Comparison of ENCODE assay signal across 12 mouse cellular contexts in the genomic region with DNA sequence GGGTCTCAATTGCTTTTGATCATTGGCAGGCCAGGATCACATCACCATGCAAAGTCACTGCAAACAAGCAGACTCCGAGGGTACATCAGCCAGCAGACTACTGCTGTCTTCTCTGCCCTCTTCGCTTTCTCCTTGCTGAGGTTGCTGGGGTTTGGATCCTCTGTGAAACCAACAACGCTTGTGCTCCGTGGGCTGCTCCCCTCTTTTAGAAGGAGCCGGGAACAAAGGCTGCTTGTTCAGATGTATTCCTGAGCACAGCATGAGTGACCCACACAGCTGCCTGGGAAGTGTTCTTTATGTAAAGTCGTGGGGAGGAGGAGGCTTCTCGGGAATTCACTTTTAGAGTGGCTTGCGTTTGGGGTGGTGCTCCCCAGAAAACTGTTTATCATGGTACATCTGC.
DNase-seq lines count a peak whose midpoint lies in the region; ATAC-seq lines count a peak whose summit lies in the region.
"Had no signal": no experiment of that assay in that cellular context is flagged by ENCODE, and none has a peak within 500 bp of the region (broad histone marks: within the 10 kb centered on the region; RNA-seq: fewer than 3 reads in every experiment).

No protein-coding gene starts in this region.

- no peaks in the 10 kb centered on the region for H3K36me3 ChIP-seq in embryonic facial prominence, embryonic 14.5 days (ENCODE audit: control insufficient read depth, insufficient read depth, low read length)
- H3K36me3 ChIP-seq in hindbrain, embryonic 14.5 days (replicated peaks; ENCODE audit: control insufficient read depth, insufficient read depth): no peaks in the 10 kb centered on the region
- no peaks in the 10 kb centered on the region for H3K36me3 ChIP-seq in midbrain, embryonic 14.5 days (ENCODE audit: control insufficient read depth, insufficient read depth, low read length)
- H3K36me3 ChIP-seq: heart, embryonic 12.5 days; intestine, embryonic 15.5 days had no signal

- no peaks in the 10 kb centered on the region for H3K4me1 ChIP-seq in embryonic facial prominence, embryonic 14.5 days (ENCODE audit: control insufficient read depth, insufficient read depth, low read length)
- H3K4me1 ChIP-seq in hindbrain, embryonic 14.5 days (replicated peaks; ENCODE audit: control insufficient read depth, insufficient read depth, low read length): peaks cover 30% of the 10 kb centered on the region
- peaks cover 32% of the 10 kb centered on the region for H3K4me1 ChIP-seq in midbrain, embryonic 14.5 days (ENCODE audit: control insufficient read depth, insufficient read depth, low read length)
- H3K4me1 ChIP-seq: heart, embryonic 12.5 days had no signal

- H3K9me3 ChIP-seq in embryonic facial prominence, embryonic 14.5 days (ENCODE audit: control insufficient read depth, low read length): no peaks in the 10 kb centered on the region
- H3K9me3 ChIP-seq in hindbrain, embryonic 14.5 days (ENCODE audit: control insufficient read depth, low read length): no peaks in the 10 kb centered on the region
- H3K9me3 ChIP-seq in midbrain, embryonic 14.5 days (ENCODE audit: control insufficient read depth, low read length): no peaks in the 10 kb centered on the region
- H3K9me3 ChIP-seq: intestine, embryonic 15.5 days had no signal

- no peak overlapping the region for H3K4me2 ChIP-seq in embryonic facial prominence, embryonic 14.5 days (ENCODE audit: low read depth, low read length)
- H3K4me2 ChIP-seq in hindbrain, embryonic 14.5 days (replicated peaks): no peak overlapping the region
- no peak overlapping the region for H3K4me2 ChIP-seq in midbrain, embryonic 14.5 days (ENCODE audit: low read length)
- H3K4me2 ChIP-seq: heart, embryonic 12.5 days; intestine, embryonic 15.5 days; liver, embryonic 11.5 days had no signal

- no peak for ATAC-seq in embryonic facial prominence, embryonic 14.5 days (ENCODE audit: low read depth)
- ATAC-seq in hindbrain, embryonic 14.5 days (ENCODE audit: low FRiP score): no peak
- no peak for ATAC-seq in midbrain, embryonic 14.5 days (ENCODE audit: low FRiP score, low TSS enrichment)
- ATAC-seq: intestine, embryonic 15.5 days had no signal

- H3K27ac ChIP-seq in embryonic facial prominence, embryonic 14.5 days (replicated peaks; ENCODE audit: low read depth, low read length): no peak overlapping the region
- peak overlapping the region; percentile 88 for H3K27ac ChIP-seq in hindbrain, embryonic 14.5 days
- peak overlapping the region; percentile 70 for H3K27ac ChIP-seq in midbrain, embryonic 14.5 days (replicated peaks; ENCODE audit: low read depth, low read length)
- H3K27ac ChIP-seq: intestine, embryonic 15.5 days had no signal

- no peaks in the 10 kb centered on the region for H3K27me3 ChIP-seq in embryonic facial prominence, embryonic 14.5 days (replicated peaks; ENCODE audit: control insufficient read depth, insufficient read depth, low read length)
- H3K27me3 ChIP-seq in hindbrain, embryonic 14.5 days (ENCODE audit: control insufficient read depth, insufficient read depth, low read length): no peaks in the 10 kb centered on the region
- no peaks in the 10 kb centered on the region for H3K27me3 ChIP-seq in midbrain, embryonic 14.5 days (ENCODE audit: control insufficient read depth, insufficient read depth, low read length)
- H3K27me3 ChIP-seq: heart, embryonic 12.5 days; intestine, embryonic 15.5 days had no signal

- WGBS in embryonic facial prominence, embryonic 14.5 days: 28% methylated on average over 8 of the region's 8 CpGs
- WGBS in hindbrain, embryonic 14.5 days: 10% methylated on average over 8 of the region's 8 CpGs
- 6% methylated on average over 8 of the region's 8 CpGs for WGBS in midbrain, embryonic 14.5 days

- no peak overlapping the region for H3K9ac ChIP-seq in embryonic facial prominence, embryonic 14.5 days (ENCODE audit: low read depth, low read length)
- H3K9ac ChIP-seq in hindbrain, embryonic 14.5 days: no peak overlapping the region
- H3K9ac ChIP-seq in midbrain, embryonic 14.5 days (replicated peaks; ENCODE audit: low read length): no peak overlapping the region
- H3K9ac ChIP-seq: heart, embryonic 12.5 days; intestine, embryonic 15.5 days had no signal

- DNase-seq in embryo, embryonic 11.5 days (ENCODE audit: low read depth, low spot score): peak; percentile 37
- DNase-seq in embryonic facial prominence, embryonic 14.5 days (ENCODE audit: low spot score): peak; percentile 20
- DNase-seq in hindbrain, embryonic 14.5 days (ENCODE audit: low spot score): no peak
- peak; percentile 52 for DNase-seq in midbrain, embryonic 14.5 days
- no peak for DNase-seq in layer of hippocampus, postnatal 14 days (ENCODE audit: low spot score in 2 of 2)
- no peak for DNase-seq in ovary, adult 18-20 months (ENCODE audit: low spot score)
- no peak for DNase-seq in left cerebral cortex, adult 18-20 months (ENCODE audit: low spot score in 2 of 2)
- no peak for DNase-seq in cerebellum, postnatal 25 days
- DNase-seq: cerebellum, postnatal 14 days had no signal

- H3K4me3 ChIP-seq in embryonic facial prominence, embryonic 14.5 days (ENCODE audit: low read depth, low read length): no peak overlapping the region
- H3K4me3 ChIP-seq in hindbrain, embryonic 14.5 days (replicated peaks; ENCODE audit: low read length): no peak overlapping the region
- no peak overlapping the region for H3K4me3 ChIP-seq in midbrain, embryonic 14.5 days (replicated peaks; ENCODE audit: low read depth, low read length)
- H3K4me3 ChIP-seq: heart, embryonic 12.5 days; intestine, embryonic 15.5 days had no signal

Comparison
In these comparisons a context has a peak if more than half of its experiments do, and no peak if none do; other contexts are left out.
1. DNase-seq: peak in embryo, embryonic 11.5 days (single experiment), embryonic facial prominence, embryonic 14.5 days (single experiment) and midbrain, embryonic 14.5 days (single experiment); none in hindbrain, embryonic 14.5 days (single experiment), layer of hippocampus, postnatal 14 days (0 of 2), ovary, adult 18-20 months (single experiment), left cerebral cortex, adult 18-20 months (0 of 2) and cerebellum, postnatal 25 days (0 of 2).